Mouse (Mus musculus): Measurements from ENCODE around the gene Ces4a. TPM values are rescaled to one million over a fixed set of nuclear protein-coding genes. Genes with fewer than 3 reads are reported as not detected.

Ces4a gene
- polyA plus RNA-seq, 1 experiment from 2014 or later, result 0.09 TPM

- Histone ChIP-seq H3K27me3 (replicated peaks; ENCODE audit: control insufficient read depth, insufficient read depth, low read length) (no peaks in the 10 kb centered on the region), H3K4me3 (ENCODE audit: low read depth, low read length) (no peak overlapping the region), H3K36me3 (ENCODE audit: control insufficient read depth, insufficient read depth, low read length) (no peaks in the 10 kb centered on the region), H3K9ac (ENCODE audit: low read length) (no peak overlapping the region), H3K27ac (ENCODE audit: low read depth, low read length) (no peak overlapping the region), H3K4me1 (ENCODE audit: control insufficient read depth, insufficient read depth, low read length) (no peaks in the 10 kb centered on the region), H3K9me3 (replicated peaks; ENCODE audit: control insufficient read depth, low read length) (no peaks in the 10 kb centered on the region), H3K4me2 (ENCODE audit: low read length) (no peak overlapping the region)
- peak; percentile 63 for DNase-seq (ENCODE audit: low spot score)
- WGBS, result 27% methylated on average over 4 of the region's 4 CpGs
- no peak for ATAC-seq
Measured at GRCm38 (mm10) chr8:105138423-105138822, 6.8 kb downstream of the Ces4a start.

- Histone ChIP-seq H3K4me2 (ENCODE audit: low read length) (no peak overlapping the region), H3K27ac (ENCODE audit: low read depth, low read length) (no peak overlapping the region), H3K4me3 (ENCODE audit: low read depth, low read length) (no peak overlapping the region), H3K36me3 (ENCODE audit: control insufficient read depth, insufficient read depth, low read length) (no peaks in the 10 kb centered on the region), H3K27me3 (replicated peaks; ENCODE audit: control insufficient read depth, insufficient read depth, low read length) (no peaks in the 10 kb centered on the region), H3K9me3 (replicated peaks; ENCODE audit: control insufficient read depth, low read length) (no peaks in the 10 kb centered on the region), H3K4me1 (ENCODE audit: control insufficient read depth, insufficient read depth, low read length) (no peaks in the 10 kb centered on the region), H3K9ac (ENCODE audit: low read length) (no peak overlapping the region)
- WGBS, result 44% methylated on average over 19 of the region's 19 CpGs
- DNase-seq (ENCODE audit: low spot score) (no peak), ATAC-seq (no peak)
Measured at GRCm38 (mm10) chr8:105142395-105142794, 10.8 kb downstream of the Ces4a start.

GRCm38 (mm10) chr8:105151654-105152053 lies 20.1 kb downstream of the Ces4a start:
- DNase-seq (ENCODE audit: low spot score) (no peak), ATAC-seq (no peak)
- H3K27me3 ChIP-seq (replicated peaks; ENCODE audit: control insufficient read depth, insufficient read depth, low read length), result no peaks in the 10 kb centered on the region
- 71% methylated on average over 4 of the region's 4 CpGs for WGBS
- peaks cover 8% of the 10 kb centered on the region; the same call in 1 of the 2 replicates for H3K4me1 ChIP-seq (ENCODE audit: control insufficient read depth, insufficient read depth, low read length)
- H3K36me3 ChIP-seq (ENCODE audit: control insufficient read depth, insufficient read depth, low read length), result no peaks in the 10 kb centered on the region
- H3K4me3 ChIP-seq (ENCODE audit: low read depth, low read length), result no peak overlapping the region
- H3K27ac ChIP-seq (ENCODE audit: low read depth, low read length), result no peak overlapping the region
- H3K9me3 ChIP-seq (replicated peaks; ENCODE audit: control insufficient read depth, low read length), result no peaks in the 10 kb centered on the region
- H3K4me2 ChIP-seq (ENCODE audit: low read length), result no peak overlapping the region
- no peak overlapping the region for H3K9ac ChIP-seq (ENCODE audit: low read length)

GRCm38 (mm10) chr8:105152623-105153398 lies 21.2 kb downstream of the Ces4a start:
- Histone ChIP-seq H3K4me2 (ENCODE audit: low read length) (peak overlapping the region; percentile 58), H3K27me3 (replicated peaks; ENCODE audit: control insufficient read depth, insufficient read depth, low read length) (no peaks in the 10 kb centered on the region), H3K27ac (ENCODE audit: low read depth, low read length) (peak overlapping the region; percentile 63; the same call in 1 of the 2 replicates), H3K36me3 (ENCODE audit: control insufficient read depth, insufficient read depth, low read length) (no peaks in the 10 kb centered on the region), H3K9me3 (replicated peaks; ENCODE audit: control insufficient read depth, low read length) (no peaks in the 10 kb centered on the region), H3K4me3 (ENCODE audit: low read depth, low read length) (peak overlapping the region; percentile 26), H3K4me1 (ENCODE audit: control insufficient read depth, insufficient read depth, low read length) (peaks cover 8% of the 10 kb centered on the region; the same call in 1 of the 2 replicates), H3K9ac (ENCODE audit: low read length) (peak overlapping the region; percentile 46)
- 1% methylated on average over 27 of the region's 27 CpGs for WGBS
- ATAC-seq (peak; percentile 89), DNase-seq (ENCODE audit: low spot score) (peak; percentile 93)

GRCm38 (mm10) chr8:105154316-105154715 lies 22.7 kb downstream of the Ces4a start:
- Histone ChIP-seq H3K4me1 (ENCODE audit: control insufficient read depth, insufficient read depth, low read length) (peaks cover 8% of the 10 kb centered on the region; the same call in 1 of the 2 replicates), H3K36me3 (ENCODE audit: control insufficient read depth, insufficient read depth, low read length) (no peaks in the 10 kb centered on the region), H3K9ac (ENCODE audit: low read length) (no peak overlapping the region), H3K27me3 (replicated peaks; ENCODE audit: control insufficient read depth, insufficient read depth, low read length) (no peaks in the 10 kb centered on the region), H3K9me3 (replicated peaks; ENCODE audit: control insufficient read depth, low read length) (no peaks in the 10 kb centered on the region), H3K4me3 (ENCODE audit: low read depth, low read length) (no peak overlapping the region), H3K27ac (ENCODE audit: low read depth, low read length) (no peak overlapping the region), H3K4me2 (ENCODE audit: low read length) (no peak overlapping the region)
- DNase-seq (ENCODE audit: low spot score) (no peak), ATAC-seq (no peak)
- 89% methylated on average over 5 of the region's 5 CpGs for WGBS

- H3K27me3 ChIP-seq (replicated peaks; ENCODE audit: control insufficient read depth, insufficient read depth, low read length), result no peaks in the 10 kb centered on the region
- peaks cover 8% of the 10 kb centered on the region; the same call in 1 of the 2 replicates for H3K4me1 ChIP-seq (ENCODE audit: control insufficient read depth, insufficient read depth, low read length)
- H3K36me3 ChIP-seq (ENCODE audit: control insufficient read depth, insufficient read depth, low read length), result no peaks in the 10 kb centered on the region
- peak overlapping the region; percentile 50; the same call in 1 of the 2 replicates for H3K27ac ChIP-seq (ENCODE audit: low read depth, low read length)
- ATAC-seq (peak; percentile 31; the same call in 1 of the 2 replicates), DNase-seq (ENCODE audit: low spot score) (peak; percentile 74)
- H3K4me2 ChIP-seq (ENCODE audit: low read length), result no peak overlapping the region
- no peak overlapping the region for H3K9ac ChIP-seq (ENCODE audit: low read length)
- H3K4me3 ChIP-seq (ENCODE audit: low read depth, low read length), result no peak overlapping the region
- WGBS, result 64% methylated on average over 6 of the region's 6 CpGs
- no peaks in the 10 kb centered on the region for H3K9me3 ChIP-seq (replicated peaks; ENCODE audit: control insufficient read depth, low read length)
Measured at GRCm38 (mm10) chr8:105155091-105155745, 23.6 kb downstream of the Ces4a start.

GRCm38 (mm10) chr8:105157555-105157954 lies 26.0 kb downstream of the Ces4a start:
- Histone ChIP-seq H3K4me2 (ENCODE audit: low read length) (no peak overlapping the region), H3K27ac (ENCODE audit: low read depth, low read length) (no peak overlapping the region), H3K27me3 (replicated peaks; ENCODE audit: control insufficient read depth, insufficient read depth, low read length) (no peaks in the 10 kb centered on the region), H3K9ac (ENCODE audit: low read length) (no peak overlapping the region), H3K4me3 (ENCODE audit: low read depth, low read length) (no peak overlapping the region), H3K36me3 (ENCODE audit: control insufficient read depth, insufficient read depth, low read length) (no peaks in the 10 kb centered on the region), H3K4me1 (ENCODE audit: control insufficient read depth, insufficient read depth, low read length) (peaks cover 7% of the 10 kb centered on the region; the same call in 1 of the 2 replicates), H3K9me3 (replicated peaks; ENCODE audit: control insufficient read depth, low read length) (no peaks in the 10 kb centered on the region)
- no peak for ATAC-seq
- DNase-seq (ENCODE audit: low spot score), result no peak
- WGBS, result 62% methylated on average over 10 of the region's 10 CpGs

- WGBS, result 82% methylated on average over 3 of the region's 3 CpGs
- no peak overlapping the region for H3K9ac ChIP-seq (ENCODE audit: low read length)
- H3K4me2 ChIP-seq (ENCODE audit: low read length), result no peak overlapping the region
- H3K27me3 ChIP-seq (replicated peaks; ENCODE audit: control insufficient read depth, insufficient read depth, low read length), result no peaks in the 10 kb centered on the region
- no peak for DNase-seq (ENCODE audit: low spot score)
- H3K27ac ChIP-seq (ENCODE audit: low read depth, low read length), result no peak overlapping the region
- no peak for ATAC-seq
- peaks cover 2% of the 10 kb centered on the region; the same call in 1 of the 2 replicates for H3K4me1 ChIP-seq (ENCODE audit: control insufficient read depth, insufficient read depth, low read length)
- H3K36me3 ChIP-seq (ENCODE audit: control insufficient read depth, insufficient read depth, low read length), result no peaks in the 10 kb centered on the region
- H3K4me3 ChIP-seq (ENCODE audit: low read depth, low read length), result no peak overlapping the region
- H3K9me3 ChIP-seq (replicated peaks; ENCODE audit: control insufficient read depth, low read length), result no peaks in the 10 kb centered on the region
Measured at GRCm38 (mm10) chr8:105158084-105158483, 26.5 kb downstream of the Ces4a start.
